Mouse (Mus musculus): ENCODE results near the gene Secisbp2l.

The Secisbp2l gene

GRCm38 (mm10) chr2:125706510-125706921 is 76.2 kb downstream of the Secisbp2l start:
- DNase-seq (ENCODE audit: low read depth, low spot score) = no peak

DNA sequence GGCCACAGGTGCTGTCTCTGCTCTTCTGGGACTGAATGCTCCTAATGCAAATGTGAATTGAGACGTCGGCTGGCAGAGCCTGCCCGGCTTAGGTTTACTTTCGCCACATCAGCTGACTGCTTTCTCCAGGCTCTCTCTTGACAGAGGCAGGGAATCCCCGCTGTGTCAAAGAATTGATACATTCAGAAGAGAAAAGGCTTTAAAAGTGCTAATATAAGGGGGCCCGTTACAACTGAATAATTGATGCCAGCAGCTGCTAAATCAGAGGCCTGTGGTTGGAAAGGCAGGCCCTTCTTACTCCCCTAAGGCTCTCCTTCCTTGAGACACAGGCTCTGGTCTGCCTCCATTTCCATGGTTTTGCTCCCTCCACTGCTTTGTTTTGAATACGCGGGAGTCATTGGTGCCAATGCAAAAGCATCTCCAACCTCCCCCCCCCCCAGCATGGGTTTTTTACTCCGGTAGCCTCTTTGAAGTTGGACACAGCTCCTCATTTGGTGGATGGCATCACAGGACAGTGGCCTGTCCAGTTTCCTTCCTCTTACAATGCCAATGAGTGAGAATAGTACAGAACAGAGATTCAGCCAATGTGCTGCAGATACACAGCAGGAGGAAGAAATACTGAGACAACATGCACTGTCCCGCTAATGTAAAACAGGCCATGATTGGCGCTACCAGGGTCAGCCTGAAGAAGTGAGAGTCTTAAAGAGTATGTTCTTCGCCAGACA is 77.6 kb downstream of the Secisbp2l start:
- DNase-seq (ENCODE audit: low read depth, low spot score) = no peak

DNA sequence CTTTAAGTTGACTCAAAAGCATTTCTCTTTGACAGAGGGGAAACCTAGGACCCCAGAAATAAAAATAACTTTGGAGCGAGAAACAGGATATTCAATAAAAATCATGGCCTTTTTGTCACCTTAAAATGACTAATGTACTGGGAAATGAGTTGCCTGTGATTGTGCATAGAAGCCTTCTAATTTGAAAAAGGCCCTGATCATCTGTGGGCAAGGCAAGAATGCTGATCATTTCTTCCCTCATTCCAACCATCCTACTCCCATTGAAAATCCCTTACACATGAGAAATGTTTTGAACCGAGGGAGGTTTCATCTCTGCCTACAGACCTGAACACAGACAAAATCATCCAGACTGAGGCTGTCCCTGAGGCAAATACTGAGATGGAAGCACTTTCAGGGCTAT is 79.8 kb downstream of the Secisbp2l start:
- no peak for DNase-seq (ENCODE audit: low read depth, low spot score)

- no peak for DNase-seq (ENCODE audit: low read depth, low spot score)
Measured at GRCm38 (mm10) chr2:125701606-125702005, 81.1 kb downstream of the Secisbp2l start.

DNA sequence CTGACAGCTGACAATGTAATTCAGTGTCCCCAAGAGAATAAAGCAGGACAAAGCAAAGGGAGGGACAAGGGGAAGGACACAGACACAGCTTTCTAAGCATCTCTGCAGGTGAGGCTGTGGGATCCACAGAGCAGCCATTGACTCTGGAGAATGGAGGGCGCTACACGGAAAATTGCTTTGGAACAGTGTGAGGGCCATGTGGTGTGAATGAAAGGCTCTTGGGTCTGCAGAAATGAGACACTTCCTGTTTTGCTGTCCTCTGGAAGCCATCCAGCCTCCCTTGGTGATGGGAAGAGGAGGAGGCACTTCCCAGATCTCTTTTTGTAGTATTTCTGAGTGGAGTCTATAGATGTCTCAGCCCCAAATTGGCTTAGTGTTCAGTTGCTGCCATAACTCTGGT is 86.5 kb downstream of the Secisbp2l start:
- no peak for DNase-seq (ENCODE audit: low read depth, low spot score)

- DNase-seq (ENCODE audit: low read depth, low spot score) = no peak
Measured at GRCm38 (mm10) chr2:125694798-125695197, 87.9 kb downstream of the Secisbp2l start.

DNA sequence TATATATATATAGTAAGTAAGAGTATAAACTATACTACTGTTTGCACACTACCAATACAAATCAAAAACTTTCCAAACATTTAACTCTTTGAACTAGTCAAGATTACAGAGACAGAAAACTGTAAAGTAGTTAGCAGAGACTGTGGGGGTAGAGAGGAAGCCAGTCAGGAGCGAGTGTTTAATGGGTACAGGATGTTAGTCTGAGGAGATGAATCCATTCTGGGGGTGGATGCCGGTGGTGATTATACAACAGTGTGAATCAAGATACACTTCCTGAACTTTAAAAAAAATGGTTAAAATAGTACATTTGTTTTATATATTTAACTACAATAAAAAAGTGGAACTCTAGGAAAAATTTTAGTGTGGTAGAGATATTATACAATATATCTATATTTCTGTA is 90.7 kb downstream of the Secisbp2l start:
- no peak for DNase-seq (ENCODE audit: low read depth, low spot score)
